Mouse (Mus musculus): Measurements from ENCODE around the gene Mapkapk5.

- TF ChIP-seq MAX (IDR thresholded peaks at IDR 0.05) (no peak), CTCF (IDR thresholded peaks at IDR 0.05; ENCODE audit: control insufficient read depth, insufficient read depth, insufficient read length) (no peak), CEBPB (IDR thresholded peaks at IDR 0.05; ENCODE audit: low read depth) (no peak), MYOD1 (IDR thresholded peaks at IDR 0.05; ENCODE audit: control insufficient read depth, insufficient read length, low read depth) (no peak), USF1 (IDR thresholded peaks at IDR 0.05; ENCODE audit: low read depth) (no peak)
Observed at GRCm38 (mm10) chr5:121536921-121537555, 8.7 kb downstream of the Mapkapk5 start.

All from C2C12 (cell line).